In the genomic region with DNA sequence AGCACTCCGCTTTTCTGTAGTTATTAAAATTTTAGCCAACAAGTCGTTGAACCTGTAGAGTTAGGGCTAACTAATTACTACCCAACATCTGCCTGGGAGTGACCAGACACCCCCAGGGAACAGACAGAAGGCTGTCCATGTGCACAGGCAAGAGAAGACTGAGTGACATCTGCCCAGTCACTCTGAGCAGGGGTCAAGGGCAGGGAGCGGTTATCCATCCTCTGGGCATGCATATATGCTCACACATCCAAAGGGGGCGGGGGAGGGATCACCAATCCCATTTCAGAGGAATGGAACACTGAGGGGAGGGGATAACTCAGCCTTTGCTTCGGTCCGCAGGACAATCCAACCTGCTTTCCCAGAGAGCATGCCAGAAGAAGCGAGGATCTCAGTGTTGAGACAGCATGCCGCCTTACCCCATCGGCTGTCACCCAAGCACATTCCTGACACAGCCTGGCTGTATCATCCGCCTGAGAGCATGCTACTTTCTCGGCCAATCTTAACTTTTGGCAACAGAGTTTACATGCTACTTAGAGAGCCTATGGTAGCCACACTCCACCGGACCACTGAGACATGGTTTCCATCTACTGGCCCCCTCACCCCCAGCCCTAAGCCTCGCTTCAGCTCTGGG, we compare ENCODE assay signal across 13 mouse cellular contexts.
DNase-seq lines count a peak whose midpoint lies in the region; ATAC-seq lines count a peak whose summit lies in the region.
"Had no signal": no experiment of that assay in that cellular context is flagged by ENCODE, and none has a peak within 500 bp of the region (broad histone marks: within the 10 kb centered on the region; RNA-seq: fewer than 3 reads in every experiment).

No protein-coding gene starts in this region.

- H3K4me2 ChIP-seq in forebrain, embryonic 15.5 days (replicated peaks): no peak overlapping the region
- no peak overlapping the region for H3K4me2 ChIP-seq in heart, embryonic 16.5 days (ENCODE audit: low read depth, low read length)
- no peak overlapping the region for H3K4me2 ChIP-seq in neural tube, embryonic 11.5 days (ENCODE audit: low read depth)
- no peak overlapping the region for H3K4me2 ChIP-seq in neural tube, embryonic 13.5 days
- H3K4me2 ChIP-seq: limb, embryonic 15.5 days had no signal

- DNase-seq in forebrain, embryonic 10.5 days (ENCODE audit: extremely low spot score, low spot score): no peak
- no peak for DNase-seq in heart, adult 9 months (ENCODE audit: low spot score in 2 of 2)
- DNase-seq in neural tube, embryonic 11.5 days (ENCODE audit: low spot score): no peak
- no peak for DNase-seq in neural tube, embryonic 10.5 days (ENCODE audit: extremely low spot score, low spot score)
- no peak for DNase-seq in left cerebral cortex, adult 11 months (ENCODE audit: low spot score)
- DNase-seq: adrenal gland, postnatal 14 days; cerebellum, adult 9-10 months; lung, postnatal 10 days had no signal

- H3K9ac ChIP-seq in forebrain, embryonic 15.5 days (replicated peaks): no peak overlapping the region
- peak overlapping the region; percentile 18; the same call in 1 of the 2 replicates for H3K9ac ChIP-seq in heart, embryonic 16.5 days (ENCODE audit: low read length)
- H3K9ac ChIP-seq in neural tube, embryonic 11.5 days (ENCODE audit: low read length): no peak overlapping the region
- H3K9ac ChIP-seq in neural tube, embryonic 13.5 days: no peak overlapping the region
- H3K9ac ChIP-seq: limb, embryonic 15.5 days had no signal

- H3K4me3 ChIP-seq in forebrain, embryonic 10.5 days: no peak overlapping the region
- no peak overlapping the region for H3K4me3 ChIP-seq in forebrain, embryonic 15.5 days
- no peak overlapping the region for H3K4me3 ChIP-seq in heart, embryonic 16.5 days (ENCODE audit: low read length)
- no peak overlapping the region for H3K4me3 ChIP-seq in neural tube, embryonic 11.5 days (ENCODE audit: low read depth, low read length)
- no peak overlapping the region for H3K4me3 ChIP-seq in neural tube, embryonic 13.5 days
- H3K4me3 ChIP-seq: limb, embryonic 15.5 days had no signal

- no peaks in the 10 kb centered on the region for H3K27me3 ChIP-seq in forebrain, embryonic 10.5 days (ENCODE audit: poor library complexity, severe bottlenecking)
- no peaks in the 10 kb centered on the region for H3K27me3 ChIP-seq in forebrain, embryonic 15.5 days
- H3K27me3 ChIP-seq in heart, embryonic 16.5 days (ENCODE audit: control insufficient read depth, insufficient read depth, low read length): no peaks in the 10 kb centered on the region
- H3K27me3 ChIP-seq in neural tube, embryonic 11.5 days (ENCODE audit: control insufficient read depth, insufficient read depth, low read length): no peaks in the 10 kb centered on the region
- no peaks in the 10 kb centered on the region for H3K27me3 ChIP-seq in neural tube, embryonic 13.5 days
- H3K27me3 ChIP-seq: limb, embryonic 15.5 days had no signal

- H3K9me3 ChIP-seq in forebrain, embryonic 10.5 days: no peaks in the 10 kb centered on the region
- no peaks in the 10 kb centered on the region for H3K9me3 ChIP-seq in forebrain, embryonic 15.5 days
- H3K9me3 ChIP-seq in heart, embryonic 16.5 days (replicated peaks; ENCODE audit: control insufficient read depth, low read length): no peaks in the 10 kb centered on the region
- no peaks in the 10 kb centered on the region for H3K9me3 ChIP-seq in neural tube, embryonic 11.5 days (ENCODE audit: control insufficient read depth, low read length)
- H3K9me3 ChIP-seq in neural tube, embryonic 13.5 days: no peaks in the 10 kb centered on the region
- H3K9me3 ChIP-seq: limb, embryonic 15.5 days had no signal

- H3K4me1 ChIP-seq in forebrain, embryonic 10.5 days: peaks cover 100% of the 10 kb centered on the region
- H3K4me1 ChIP-seq in forebrain, embryonic 15.5 days: peaks cover 79% of the 10 kb centered on the region
- peaks cover 66% of the 10 kb centered on the region for H3K4me1 ChIP-seq in heart, embryonic 16.5 days (ENCODE audit: control insufficient read depth, insufficient read depth, low read length)
- H3K4me1 ChIP-seq in neural tube, embryonic 11.5 days (ENCODE audit: control insufficient read depth, insufficient read depth, low read length): peaks cover 51% of the 10 kb centered on the region
- peaks cover 98% of the 10 kb centered on the region for H3K4me1 ChIP-seq in neural tube, embryonic 13.5 days (replicated peaks)

- peak overlapping the region; percentile 73 for H3K27ac ChIP-seq in forebrain, embryonic 10.5 days
- H3K27ac ChIP-seq in forebrain, embryonic 15.5 days (replicated peaks): no peak overlapping the region
- peak overlapping the region; percentile 66 for H3K27ac ChIP-seq in heart, embryonic 16.5 days (ENCODE audit: low read length)
- no peak overlapping the region for H3K27ac ChIP-seq in neural tube, embryonic 11.5 days (ENCODE audit: low read depth, low read length)
- H3K27ac ChIP-seq in neural tube, embryonic 13.5 days (replicated peaks): peak overlapping the region; percentile 68
- H3K27ac ChIP-seq: limb, embryonic 15.5 days had no signal

- peaks cover 28% of the 10 kb centered on the region for H3K36me3 ChIP-seq in forebrain, embryonic 10.5 days (replicated peaks)
- no peaks in the 10 kb centered on the region for H3K36me3 ChIP-seq in forebrain, embryonic 15.5 days
- no peaks in the 10 kb centered on the region for H3K36me3 ChIP-seq in heart, embryonic 16.5 days (ENCODE audit: control insufficient read depth, insufficient read depth)
- H3K36me3 ChIP-seq in neural tube, embryonic 11.5 days (ENCODE audit: control insufficient read depth, insufficient read depth, low read length): no peaks in the 10 kb centered on the region; the same call in 1 of the 2 replicates
- no peaks in the 10 kb centered on the region for H3K36me3 ChIP-seq in neural tube, embryonic 13.5 days
- H3K36me3 ChIP-seq: limb, embryonic 15.5 days had no signal

- ATAC-seq in forebrain, embryonic 15.5 days (replicated peaks): no peak
- ATAC-seq in heart, embryonic 16.5 days (replicated peaks; ENCODE audit: extremely low read depth, insufficient read depth, low FRiP score): no peak
- peak; percentile 27; the same call in 1 of the 2 replicates for ATAC-seq in neural tube, embryonic 11.5 days (ENCODE audit: insufficient read depth, low FRiP score, low TSS enrichment)
- ATAC-seq in neural tube, embryonic 13.5 days (ENCODE audit: low read depth): no peak
- ATAC-seq: intestine, embryonic 16.5 days had no signal

- 85% methylated on average over 13 of the region's 13 CpGs for WGBS in forebrain, embryonic 10.5 days
- 69% methylated on average over 13 of the region's 13 CpGs for WGBS in forebrain, embryonic 15.5 days
- WGBS in heart, embryonic 16.5 days: 55% methylated on average over 13 of the region's 13 CpGs
- WGBS in neural tube, embryonic 11.5 days: 76% methylated on average over 13 of the region's 13 CpGs
- WGBS in neural tube, embryonic 13.5 days: 76% methylated on average over 13 of the region's 13 CpGs

Comparison
In these comparisons a context has a peak if more than half of its experiments do, and no peak if none do; other contexts are left out.
1. H3K27ac ChIP-seq: peak in forebrain, embryonic 10.5 days (single experiment), heart, embryonic 16.5 days (single experiment) and neural tube, embryonic 13.5 days (single experiment); none in forebrain, embryonic 15.5 days (single experiment) and neural tube, embryonic 11.5 days (single experiment).